16 mouse cellular contexts compared by ENCODE assay signal in genomic region chr11:7592010-7592409, GRCm38 (mm10).
"Had no signal": no experiment of that assay in that cellular context is flagged by ENCODE, and none has a peak within 500 bp of the region (broad histone marks: within the 10 kb centered on the region; RNA-seq: fewer than 3 reads in every experiment).

No protein-coding gene starts in this region.

- H3K4me2 ChIP-seq: neural tube, embryonic 13.5 days; neural tube, embryonic 15.5 days; stomach, embryonic 15.5 days had no signal

- H3K4me3 ChIP-seq: neural tube, embryonic 13.5 days; neural tube, embryonic 15.5 days; stomach, embryonic 15.5 days had no signal

- H3K36me3 ChIP-seq: neural tube, embryonic 13.5 days; neural tube, embryonic 15.5 days; stomach, embryonic 15.5 days had no signal

- H3K27ac ChIP-seq: neural tube, embryonic 13.5 days; neural tube, embryonic 15.5 days; stomach, embryonic 15.5 days; stomach, postnatal 0 days had no signal

- H3K9ac ChIP-seq: neural tube, embryonic 13.5 days; neural tube, embryonic 15.5 days; stomach, embryonic 15.5 days had no signal

- H3K27me3 ChIP-seq: neural tube, embryonic 13.5 days; neural tube, embryonic 15.5 days; stomach, embryonic 15.5 days had no signal

- H3K4me1 ChIP-seq: neural tube, embryonic 13.5 days; neural tube, embryonic 15.5 days; stomach, embryonic 15.5 days had no signal

- H3K9me3 ChIP-seq: neural tube, embryonic 13.5 days; neural tube, embryonic 15.5 days; stomach, embryonic 15.5 days had no signal

- DNase-seq: retina, postnatal 1 day; right cerebral cortex, adult 18-20 months; right cerebral cortex, postnatal 14 days; right cerebral cortex, postnatal 25 days; right cerebral cortex, postnatal 4 days; spleen, adult 18-20 months; thymus, adult 18-20 months; thymus, adult 2 months; thymus, postnatal 14 days; thymus, postnatal 25 days; thymus, postnatal 36 days; thymus, postnatal 4 days had no signal
